Mouse (Mus musculus) forebrain, embryonic 10.5 days (tissue): ENCODE data around the gene Gas2. TPM values are rescaled to one million over a fixed set of nuclear protein-coding genes. Genes with fewer than 3 reads are reported as not detected.

Experiments used
- polyA plus RNA-seq: library from polyadenylated mRNA; unstranded; fragments of >200 nt; fragmentation: Nextera tagmentation; extraction: Ambion mirVana; gene quantifications from 2 replicates; pipeline ENCODE4 v1.2.1, GENCODE M21; 2016

Gene Gas2
- polyA plus RNA-seq, 1 experiment from 2014 or later: 27.6 TPM

Other genes starting within 250 kb of the Gas2 start
- gene Slc17a6, start 240.0 kb upstream of the Gas2 start, polyA plus RNA-seq: 3.5 and 6.9 TPM in 2 replicates
- gene Fancf, start 252 bp downstream of the Gas2 start, polyA plus RNA-seq: 6.6 and 6.9 TPM in 2 replicates
- gene Svip, start 144.0 kb downstream of the Gas2 start, polyA plus RNA-seq: 9.2 and 9.9 TPM in 2 replicates
- gene 1700015G11Rik, start 153.7 kb downstream of the Gas2 start, polyA plus RNA-seq: not detected in 2 replicates